Mouse (Mus musculus) stomach, postnatal 0 days (tissue): Measurements from ENCODE around the gene Adnp. TPM values are rescaled to one million over a fixed set of nuclear protein-coding genes. Genes with fewer than 3 reads are reported as not detected.
A peak's percentile ranks its signal among the peaks of the same experiment; 100 is the strongest.

ENCODE experiments used
- ATAC-seq: fragments of 200-750 bp; cut with Nextera tagmentation; 2 replicates; pipeline ENCODE4 v1.8.0; 2017; ENCODE audit not compliant: low FRiP score, low TSS enrichment
- DNase-seq: peaks from one replicate; pipeline ENCODE4 v3.0.0-alpha.2; 2016; ENCODE audit warnings: low spot score
- H3K27ac ChIP-seq: fragments of 300-500 bp; sonication (generic); replicated peaks from 2 replicates; pipeline ENCODE4 v1.5.1; 2014; ENCODE audit warnings: mild to moderate bottlenecking, control low read depth
- H3K27me3 ChIP-seq: fragments of 300-500 bp; sonication (generic); 2 replicates; pipeline ENCODE4 v1.6.1; 2014; ENCODE audit warnings: low read length; ENCODE audit not compliant: control insufficient read depth, insufficient read depth
- H3K36me3 ChIP-seq: fragments of 300-500 bp; sonication (generic); 2 replicates; pipeline ENCODE4 v1.6.1; 2014; ENCODE audit warnings: low read length, mixed read lengths; ENCODE audit not compliant: control insufficient read depth, insufficient read depth
- H3K4me1 ChIP-seq: fragments of 300-500 bp; sonication (generic); replicated peaks from 2 replicates; pipeline ENCODE4 v1.6.1; 2014; ENCODE audit warnings: antibody characterized with exemption; ENCODE audit not compliant: control insufficient read depth, insufficient read depth
- H3K4me2 ChIP-seq: fragments of 300-500 bp; sonication (generic); replicated peaks from 2 replicates; pipeline ENCODE4 v1.6.1; 2014; ENCODE audit warnings: low read depth, mild to moderate bottlenecking, control low read depth, moderate library complexity
- H3K4me3 ChIP-seq: fragments of 300-500 bp; sonication (generic); 2 replicates; pipeline ENCODE4 v1.5.1; 2014; ENCODE audit warnings: low read depth, low read length, control low read depth
- H3K9ac ChIP-seq: fragments of 300-500 bp; sonication (generic); 2 replicates; pipeline ENCODE4 v1.6.1; 2014; ENCODE audit warnings: mild to moderate bottlenecking, low read length, control low read depth, mixed read lengths
- H3K9me3 ChIP-seq: fragments of 300-500 bp; sonication (generic); 2 replicates; pipeline ENCODE4 v1.6.1; 2016; ENCODE audit warnings: low read length; ENCODE audit not compliant: control insufficient read depth
- CTCF ChIP-seq: IDR thresholded peaks from 2 replicates; pipeline ENCODE4 v1.5.1; 2016; ENCODE audit warnings: antibody characterized with exemption, low read depth, mild to moderate bottlenecking, moderate library complexity
- EP300 ChIP-seq: optimal IDR thresholded peaks from 2 replicates; pipeline ENCODE3; 2016; ENCODE audit warnings: antibody characterized with exemption
- WGBS: fragments of 180-500 bp; shearing (Covaris S2); extraction: QIAGEN DNeasy Blood & Tissue Kit; methylation state at CpG from one replicate; pipeline ENCODE4 v1.1.7; 2014; 5-methylcytosine and 5-hydroxymethylcytosine counted together
- polyA plus RNA-seq: library from polyadenylated mRNA; unstranded; fragments of >200 nt; fragmentation: Nextera tagmentation; extraction: Ambion mirVana; gene quantifications from 2 replicates; pipeline ENCODE4 v1.2.1, GENCODE M21; 2015

Adnp gene
- polyA plus RNA-seq, 1 experiment from 2014 or later: 5.2 TPM

DNA sequence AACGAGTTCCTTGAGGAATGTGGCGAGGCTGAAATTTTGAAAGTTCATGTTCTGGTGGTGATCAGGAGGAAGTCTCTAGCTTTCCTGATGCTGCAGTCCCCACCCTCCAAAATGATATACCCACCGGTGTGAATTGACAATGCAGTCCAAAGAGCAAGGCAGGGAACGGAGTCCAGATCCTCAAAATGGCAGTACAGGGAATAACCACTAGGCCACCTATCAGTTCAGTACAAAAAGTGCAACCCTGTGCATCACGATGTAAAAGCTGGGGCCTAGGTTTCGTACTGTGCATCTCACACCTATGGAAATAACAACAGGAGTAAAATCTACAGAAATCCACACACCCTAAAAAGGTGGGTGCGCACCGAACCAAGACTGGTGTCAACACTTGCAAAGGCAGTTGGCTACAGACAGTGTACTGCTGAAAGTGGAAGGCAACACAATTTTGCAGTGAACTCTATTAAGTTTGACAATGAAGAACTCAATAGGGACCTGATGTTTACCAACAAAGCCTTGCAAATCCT is 2.4 kb downstream of the Adnp start:
- H3K4me2 ChIP-seq: peak overlapping the region; percentile 66
- no peaks in the 10 kb centered on the region for H3K36me3 ChIP-seq
- WGBS: 74% methylated on average over 8 of the region's 8 CpGs
- H3K9ac ChIP-seq: peak overlapping the region; percentile 23; the same call in 1 of the 2 replicates
- ATAC-seq (no peak), DNase-seq (no peak)
- H3K9me3 ChIP-seq: no peaks in the 10 kb centered on the region
- peak overlapping the region; percentile 98 for H3K4me3 ChIP-seq
- H3K4me1 ChIP-seq: peaks cover 12% of the 10 kb centered on the region; the same call in 1 of the 2 replicates
- H3K27ac ChIP-seq: no peak overlapping the region
- no peaks in the 10 kb centered on the region for H3K27me3 ChIP-seq
- TF ChIP-seq EP300 (no peak), CTCF (peak; percentile 20)

DNA sequence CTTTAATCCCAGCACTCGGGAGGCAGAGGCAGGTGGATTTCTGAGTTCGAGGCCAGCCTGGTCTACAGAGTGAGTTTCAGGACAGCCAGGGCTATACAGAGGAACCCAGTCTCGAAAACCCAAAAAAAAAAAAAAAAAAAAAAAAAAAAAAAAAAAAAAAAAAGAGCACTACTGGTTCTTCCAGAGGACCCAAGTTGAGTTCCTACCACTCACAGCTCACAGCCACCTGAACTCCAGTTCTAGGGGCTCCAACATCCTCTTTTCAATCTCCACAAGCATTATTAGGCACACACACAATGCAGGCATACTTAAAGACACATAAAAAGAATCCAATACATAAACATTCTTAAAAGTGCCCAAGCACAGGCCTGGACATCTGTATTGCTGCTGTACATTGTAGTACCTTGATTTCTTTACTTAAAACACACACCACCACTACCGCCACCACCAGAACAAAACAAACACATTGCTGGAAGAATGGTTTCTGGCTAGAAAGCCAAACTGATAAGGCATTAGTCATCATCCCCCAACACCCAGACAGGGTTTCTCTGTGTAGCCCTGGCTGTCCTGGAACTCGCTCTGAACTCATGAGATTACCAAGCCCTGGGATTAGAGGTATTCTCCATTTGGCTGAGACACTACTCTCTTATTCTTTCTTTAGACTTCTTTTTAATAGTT is 6.8 kb downstream of the Adnp start:
- no peaks in the 10 kb centered on the region for H3K9me3 ChIP-seq
- no peak overlapping the region for H3K27ac ChIP-seq
- peaks cover 12% of the 10 kb centered on the region; the same call in 1 of the 2 replicates for H3K4me1 ChIP-seq
- peak; percentile 41; the same call in 1 of the 2 replicates for ATAC-seq
- no peak overlapping the region for H3K4me3 ChIP-seq
- 73% methylated on average over 5 of the region's 5 CpGs for WGBS
- no peak overlapping the region for H3K9ac ChIP-seq
- H3K4me2 ChIP-seq: no peak overlapping the region
- H3K27me3 ChIP-seq: no peaks in the 10 kb centered on the region
- no peaks in the 10 kb centered on the region for H3K36me3 ChIP-seq
- DNase-seq: peak; percentile 31
- TF ChIP-seq EP300 (no peak), CTCF (no peak)

DNA sequence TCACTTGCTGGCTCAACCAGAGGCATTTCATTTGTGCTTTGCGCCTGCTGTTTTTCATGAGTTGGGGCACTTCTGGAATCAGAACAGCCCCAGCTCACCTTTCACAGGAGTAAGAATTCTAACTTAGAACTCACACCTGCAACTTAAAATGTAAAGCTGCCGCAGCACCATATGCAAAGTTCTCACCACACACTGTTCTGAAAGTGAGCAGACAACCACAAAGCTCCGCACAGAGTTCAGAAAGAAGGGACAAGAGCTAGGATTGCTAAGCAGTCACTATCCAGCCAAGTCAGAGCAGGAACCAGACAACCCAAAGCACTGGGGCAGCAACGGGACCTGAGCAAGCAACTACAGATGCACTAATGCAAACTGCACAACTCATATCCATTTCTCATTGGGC is 7.4 kb downstream of the Adnp start:
- no peaks in the 10 kb centered on the region for H3K9me3 ChIP-seq
- H3K27me3 ChIP-seq: no peaks in the 10 kb centered on the region
- WGBS: 69% methylated on average over 4 of the region's 4 CpGs
- H3K4me3 ChIP-seq: no peak overlapping the region
- peaks cover 10% of the 10 kb centered on the region; the same call in 1 of the 2 replicates for H3K4me1 ChIP-seq
- no peaks in the 10 kb centered on the region for H3K36me3 ChIP-seq
- ATAC-seq (no peak), DNase-seq (no peak)
- no peak for TF ChIP-seq CTCF
- no peak for TF ChIP-seq EP300
- H3K27ac ChIP-seq: 0 out of 2 replicates have a peak overlapping the region, but pooled peaks have one; percentile 1
- no peak overlapping the region for H3K9ac ChIP-seq
- 0 out of 2 replicates have a peak overlapping the region, but pooled peaks have one; percentile 5 for H3K4me2 ChIP-seq

DNA sequence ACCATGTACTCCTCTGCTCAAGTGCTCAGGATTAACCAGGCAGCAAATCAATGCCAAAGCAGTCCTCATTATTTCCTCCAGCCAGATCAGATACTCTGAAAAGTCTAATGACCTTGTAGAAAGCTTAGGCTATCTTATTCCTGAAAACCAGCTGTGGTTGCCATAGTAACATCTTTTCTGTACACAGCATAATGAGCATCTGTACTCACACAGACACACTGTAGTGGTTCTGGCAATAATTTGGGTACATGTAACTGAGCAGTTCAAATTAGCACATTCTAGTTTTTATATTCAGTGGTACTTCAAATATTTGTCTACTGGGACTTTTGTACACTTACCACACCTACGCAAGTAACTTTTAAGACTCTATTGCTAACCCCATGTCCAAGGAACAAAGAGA is 8.5 kb downstream of the Adnp start:
- H3K4me3 ChIP-seq: no peak overlapping the region
- no peaks in the 10 kb centered on the region for H3K36me3 ChIP-seq
- ATAC-seq (0 out of 2 replicates have a peak, but pooled peaks have one; percentile 39), DNase-seq (no peak)
- H3K27ac ChIP-seq: no peak overlapping the region
- TF ChIP-seq EP300 (no peak), CTCF (no peak)
- no peak overlapping the region for H3K9ac ChIP-seq
- no peak overlapping the region for H3K4me2 ChIP-seq
- no peaks in the 10 kb centered on the region for H3K9me3 ChIP-seq
- 64% methylated on average over 1 of the region's 1 CpGs for WGBS
- H3K4me1 ChIP-seq: peaks cover 11% of the 10 kb centered on the region; the same call in 1 of the 2 replicates
- H3K27me3 ChIP-seq: no peaks in the 10 kb centered on the region

DNA sequence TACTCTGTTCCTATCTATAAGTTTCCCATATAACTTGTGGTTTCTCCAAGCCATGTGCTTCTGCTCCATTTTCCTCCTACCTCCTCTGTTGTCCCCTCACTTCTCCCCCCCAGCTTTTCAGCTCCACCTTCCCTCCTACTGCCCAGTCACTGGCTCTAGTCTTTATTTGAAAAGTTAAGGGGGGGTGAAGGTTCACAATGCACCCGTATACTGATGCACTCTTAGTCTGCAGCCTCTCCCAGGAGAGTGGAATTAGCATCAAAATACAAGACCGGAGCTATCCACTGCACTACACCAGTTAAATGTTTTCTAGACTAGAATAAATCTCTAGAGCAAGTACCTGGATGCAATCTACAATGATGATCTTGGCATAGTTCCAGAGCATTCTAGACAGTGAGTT is 11.2 kb downstream of the Adnp start:
- Histone ChIP-seq H3K36me3 (no peaks in the 10 kb centered on the region; the same call in 1 of the 2 replicates), H3K27me3 (no peaks in the 10 kb centered on the region), H3K4me3 (no peak overlapping the region), H3K27ac (no peak overlapping the region), H3K4me1 (peaks cover 5% of the 10 kb centered on the region; the same call in 1 of the 2 replicates), H3K9me3 (no peaks in the 10 kb centered on the region), H3K4me2 (no peak overlapping the region), H3K9ac (no peak overlapping the region)
- ATAC-seq: no peak
- no peak for DNase-seq
- no peak for TF ChIP-seq EP300
- TF ChIP-seq CTCF: no peak
- 44% methylated on average over 2 of the region's 2 CpGs for WGBS

DNA sequence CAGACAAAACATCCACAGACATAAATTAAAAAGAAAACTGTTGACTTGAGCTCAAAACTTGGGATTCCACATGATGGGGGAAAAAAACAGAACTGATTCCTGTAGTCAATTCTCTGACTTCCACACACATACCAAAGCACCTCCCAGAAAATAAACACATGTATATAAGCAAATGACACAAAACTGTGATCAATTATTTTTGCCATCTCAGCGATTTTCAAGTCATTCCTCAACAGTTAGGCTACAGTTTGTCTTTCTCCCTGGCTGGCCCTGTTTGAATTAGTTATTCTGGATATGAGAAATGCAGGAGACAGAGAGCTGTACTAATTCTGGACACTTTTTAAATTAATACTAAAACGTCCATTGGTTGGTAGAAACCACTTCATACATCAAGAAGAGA is 13.2 kb downstream of the Adnp start:
- ATAC-seq (no peak), DNase-seq (no peak)
- 33% methylated on average over 2 of the region's 2 CpGs for WGBS
- Histone ChIP-seq H3K27me3 (no peaks in the 10 kb centered on the region), H3K9ac (no peak overlapping the region), H3K36me3 (no peaks in the 10 kb centered on the region; the same call in 1 of the 2 replicates), H3K27ac (no peak overlapping the region), H3K9me3 (no peaks in the 10 kb centered on the region), H3K4me2 (no peak overlapping the region), H3K4me1 (peaks cover 7% of the 10 kb centered on the region; the same call in 1 of the 2 replicates), H3K4me3 (no peak overlapping the region)
- no peak for TF ChIP-seq EP300
- no peak for TF ChIP-seq CTCF
